Mouse (Mus musculus) heart, postnatal 14 days (tissue): ENCODE measurements at regions not wholly inside any gene's neighbourhood (a gene's known extent, or its start where the extent isn't known, plus 50 kb on each side); places are given as distances from the start of the nearest gene placed in this dataset.

Experiments used
- DNase-seq, 2 experiments: peaks; one replicate each; pipeline ENCODE4 v3.0.0; 2021 to 2022
- intact Hi-C: fragments of 180-260 bp; cut with DNase I; formaldehyde crosslinking; loops from one replicate; pipeline ENCODE4 v1.15.1; 2025

GRCm38 (mm10) chr8:64422200-64422849 lies 216.3 kb upstream of the Tll1 start:
- DNase-seq: no peak
- intact Hi-C loops: no loop called here

GRCm38 (mm10) chr8:64421502-64422199 lies 215.6 kb upstream of the Tll1 start:
- DNase-seq: no peak
- intact Hi-C loops: no loop called here

- no peak for DNase-seq
- intact Hi-C loops: loop anchor here (10.0 kb wide), 1 partner anchor 208 kb away; the partner anchor contains the start of gene Tll1
These were observed 206.6 kb upstream of the Tll1 start for GRCm38 (mm10) chr8:64412488-64413188.

- intact Hi-C loops: no loop called here
- no peak for DNase-seq
These were observed 200.9 kb upstream of the Tll1 start for GRCm38 (mm10) chr8:64406775-64407490.

GRCm38 (mm10) chr8:64399554-64399953 lies 193.5 kb upstream of the Tll1 start:
- intact Hi-C loops: no loop called here
- no peak for DNase-seq

- intact Hi-C loops: no loop called here
- no peak for DNase-seq
These were observed 191.8 kb upstream of the Tll1 start for GRCm38 (mm10) chr8:64397876-64398275.

GRCm38 (mm10) chr8:64395816-64396215 lies 189.7 kb upstream of the Tll1 start:
- peak; percentile 11 to 19 for DNase-seq
- intact Hi-C loops: no loop called here

- no peak for DNase-seq
- intact Hi-C loops: no loop called here
These were observed 183.4 kb upstream of the Tll1 start for GRCm38 (mm10) chr8:64389488-64389887.

- DNase-seq: no peak
- intact Hi-C loops: no loop called here
These were observed 182.2 kb upstream of the Tll1 start for GRCm38 (mm10) chr8:64388299-64388698.

- no peak for DNase-seq
- intact Hi-C loops: no loop called here
These were observed 173.8 kb upstream of the Tll1 start for GRCm38 (mm10) chr8:64379732-64380349.

- DNase-seq: no peak
- intact Hi-C loops: no loop called here
These were observed 171.8 kb upstream of the Tll1 start for GRCm38 (mm10) chr8:64377830-64378229.

- intact Hi-C loops: no loop called here
- no peak for DNase-seq
These were observed 169.4 kb upstream of the Tll1 start for GRCm38 (mm10) chr8:64375509-64375908.

GRCm38 (mm10) chr8:64374980-64375379 lies 168.9 kb upstream of the Tll1 start:
- intact Hi-C loops: no loop called here
- DNase-seq: no peak

GRCm38 (mm10) chr8:64369973-64370372 lies 163.9 kb upstream of the Tll1 start:
- DNase-seq: no peak
- intact Hi-C loops: no loop called here

- no peak for DNase-seq
- intact Hi-C loops: no loop called here
These were observed 161.8 kb upstream of the Tll1 start for GRCm38 (mm10) chr8:64367906-64368305.

- no peak for DNase-seq
- intact Hi-C loops: no loop called here
These were observed 160.8 kb upstream of the Tll1 start for GRCm38 (mm10) chr8:64366974-64367266.

- intact Hi-C loops: no loop called here
- no peak for DNase-seq
These were observed 160.3 kb upstream of the Tll1 start for GRCm38 (mm10) chr8:64366226-64366973.

GRCm38 (mm10) chr8:64357092-64357491 lies 151.0 kb upstream of the Tll1 start:
- intact Hi-C loops: no loop called here
- DNase-seq: no peak

GRCm38 (mm10) chr8:64348082-64348646 lies 142.1 kb upstream of the Tll1 start:
- no peak for DNase-seq
- intact Hi-C loops: no loop called here

- intact Hi-C loops: no loop called here
- no peak for DNase-seq
These were observed 141.4 kb upstream of the Tll1 start for GRCm38 (mm10) chr8:64347490-64347889.
